Mouse (Mus musculus) R1 (cell line): Measurements from ENCODE around the gene Gfod1.

ENCODE experiments used
- DNase-seq: peaks from one replicate; pipeline ENCODE4 v3.0.0-alpha.2; 2018; ENCODE audit warnings: low read depth, low spot score

The Gfod1 gene

DNA sequence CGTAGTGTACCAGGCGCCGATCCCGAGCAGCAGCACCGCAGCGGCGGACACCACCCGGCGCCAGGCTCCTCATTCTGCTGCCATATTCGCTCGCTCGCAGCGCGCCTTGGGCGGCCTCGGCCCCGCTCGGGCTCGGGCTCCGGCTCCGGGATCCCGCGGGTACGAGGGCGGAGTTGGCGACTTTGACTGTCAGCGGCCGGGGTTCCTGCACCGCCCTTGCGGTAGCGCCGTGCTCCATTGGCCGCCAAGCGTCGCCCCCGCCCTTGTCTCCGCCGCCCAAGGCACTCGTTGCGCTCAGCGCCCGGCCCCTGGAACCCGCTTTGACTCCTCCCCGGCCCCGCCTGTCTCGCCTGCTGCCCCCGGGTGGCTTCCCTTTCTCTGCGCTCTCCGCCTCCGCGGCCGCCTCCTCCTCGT lies at the start of gene Gfod1:
Gfod1 (minus strand) TSS at position 155 of the 414 bp plus-strand sequence.
- DNase-seq: peak; percentile 95

DNA sequence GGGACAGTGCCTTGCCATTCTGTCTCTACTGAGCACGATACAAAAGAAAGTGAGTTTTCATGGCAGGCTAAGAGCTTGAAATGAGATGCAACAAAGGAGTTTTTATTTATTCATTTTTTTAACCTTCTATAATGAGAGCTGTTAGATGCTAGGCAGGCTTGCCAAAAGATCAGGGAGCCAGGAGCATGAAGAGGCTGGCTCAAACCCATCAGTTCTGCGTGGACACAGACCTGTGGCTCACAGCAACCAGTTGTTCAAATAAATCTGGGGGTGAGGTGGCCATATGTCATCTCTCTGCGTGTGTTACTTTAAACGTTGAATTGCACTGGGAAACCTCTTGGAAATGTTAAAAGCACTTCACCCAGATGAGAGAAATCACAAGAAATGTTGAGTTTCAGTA lies 49.4 kb upstream of the Gfod1 start:
- DNase-seq: no peak

DNA sequence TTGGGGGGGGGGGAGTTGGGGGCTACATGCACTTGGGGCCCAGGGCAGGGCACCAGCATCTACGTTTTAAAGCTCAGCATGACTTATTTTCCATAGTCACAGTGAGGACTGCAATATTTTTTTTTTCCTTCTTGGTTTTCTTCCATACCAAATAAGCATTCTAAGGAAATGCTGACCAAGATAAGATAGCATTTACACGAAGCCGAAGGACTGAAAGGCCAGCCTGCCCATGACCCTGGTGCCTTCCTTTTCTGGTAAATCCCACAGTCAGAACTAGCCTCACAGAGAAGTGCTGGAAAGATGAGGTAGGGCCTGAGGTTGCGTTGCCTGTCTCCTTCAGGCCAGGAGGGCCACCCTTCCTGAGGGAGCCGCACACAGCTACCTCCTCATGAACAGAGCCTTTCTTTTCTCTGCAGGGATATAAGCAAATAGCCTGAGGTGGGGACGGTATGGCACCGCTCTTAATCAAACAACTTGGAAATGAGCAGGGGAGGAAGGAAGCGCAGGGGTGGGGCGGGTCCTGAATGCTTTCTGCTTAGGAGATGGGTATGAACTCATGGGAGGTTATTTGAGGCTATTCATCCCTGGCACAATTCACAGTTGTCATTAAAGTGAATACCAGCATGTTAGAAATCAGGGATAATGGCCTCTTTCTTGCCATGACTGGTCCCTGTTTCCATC lies 46.7 kb upstream of the Gfod1 start:
- no peak for DNase-seq

DNA sequence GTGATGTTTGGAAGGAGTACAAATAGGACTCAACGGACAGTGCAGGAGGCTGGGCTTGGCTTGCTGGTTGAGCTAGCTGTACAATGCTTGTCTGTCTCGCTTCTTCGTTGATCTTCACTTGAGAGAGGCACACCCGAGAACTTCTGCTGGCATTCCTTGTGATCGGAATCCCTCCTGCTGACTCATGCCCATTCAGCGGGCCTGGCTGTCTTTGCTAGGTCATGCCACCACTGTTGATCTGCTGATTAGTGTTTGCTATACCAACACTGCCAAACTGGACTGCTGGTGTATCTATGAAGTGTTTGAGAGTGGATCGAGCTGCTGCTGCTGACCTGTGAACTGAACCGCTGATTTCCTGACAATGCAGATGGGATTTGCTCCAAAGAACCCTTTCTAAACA lies 45.4 kb upstream of the Gfod1 start:
- DNase-seq: no peak

DNA sequence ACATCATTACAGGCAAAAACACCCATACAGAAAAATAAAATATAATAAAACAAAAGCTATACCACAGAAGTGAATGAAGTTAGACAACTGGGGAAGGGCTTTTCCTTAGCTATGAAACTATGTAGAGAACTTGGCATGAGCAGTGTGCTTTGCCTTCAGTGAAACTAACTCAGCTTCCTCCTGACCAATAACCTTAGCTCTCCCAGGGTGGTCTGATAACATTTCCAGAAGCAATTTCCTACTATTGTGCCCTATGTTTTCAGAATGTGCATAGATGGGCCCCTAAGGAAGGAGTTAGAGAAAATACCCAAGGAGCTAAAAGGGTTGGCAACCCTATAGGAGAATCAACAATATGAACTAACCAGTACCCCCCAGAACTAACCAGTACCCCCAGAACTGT lies 42.9 kb upstream of the Gfod1 start:
- DNase-seq: no peak

DNA sequence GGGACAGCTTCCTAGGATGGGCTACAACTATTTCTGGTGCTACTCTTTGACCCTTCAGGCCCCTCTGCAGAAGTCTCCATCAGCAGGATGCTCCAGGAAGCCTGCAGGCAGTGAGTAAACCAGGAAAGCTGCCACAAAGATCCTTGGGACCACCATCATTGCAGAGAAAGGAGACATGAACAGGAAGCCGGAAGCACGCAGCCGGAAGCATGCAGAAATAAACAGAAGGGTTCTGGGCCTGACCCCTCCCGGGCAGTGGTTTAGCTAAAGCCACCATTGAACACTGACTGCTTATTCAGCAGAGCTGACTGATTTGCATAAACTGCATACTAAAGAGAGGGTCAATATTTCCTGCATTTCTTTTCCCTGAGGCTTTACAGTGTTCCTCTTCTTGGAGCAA lies 34.7 kb upstream of the Gfod1 start:
- no peak for DNase-seq

DNA sequence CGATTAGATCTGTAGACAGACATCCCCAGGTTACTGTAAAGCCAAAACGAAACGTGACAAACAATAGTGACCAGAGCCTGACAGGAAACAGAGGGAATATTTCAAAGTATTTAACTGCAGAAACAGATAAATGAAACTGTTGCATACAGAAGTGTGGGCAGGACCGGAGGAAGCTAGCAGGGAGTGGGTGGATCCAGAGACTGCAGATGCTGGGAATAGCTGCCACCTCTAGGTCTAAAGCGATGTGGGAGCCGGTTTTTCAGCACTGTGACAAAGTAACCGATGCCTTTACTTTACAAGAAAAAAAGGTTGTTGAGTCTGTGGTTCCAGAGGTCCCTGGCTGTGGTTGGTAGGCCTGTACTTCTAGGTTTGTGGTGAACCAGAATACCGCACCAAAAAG lies 34.0 kb upstream of the Gfod1 start:
- no peak for DNase-seq

DNA sequence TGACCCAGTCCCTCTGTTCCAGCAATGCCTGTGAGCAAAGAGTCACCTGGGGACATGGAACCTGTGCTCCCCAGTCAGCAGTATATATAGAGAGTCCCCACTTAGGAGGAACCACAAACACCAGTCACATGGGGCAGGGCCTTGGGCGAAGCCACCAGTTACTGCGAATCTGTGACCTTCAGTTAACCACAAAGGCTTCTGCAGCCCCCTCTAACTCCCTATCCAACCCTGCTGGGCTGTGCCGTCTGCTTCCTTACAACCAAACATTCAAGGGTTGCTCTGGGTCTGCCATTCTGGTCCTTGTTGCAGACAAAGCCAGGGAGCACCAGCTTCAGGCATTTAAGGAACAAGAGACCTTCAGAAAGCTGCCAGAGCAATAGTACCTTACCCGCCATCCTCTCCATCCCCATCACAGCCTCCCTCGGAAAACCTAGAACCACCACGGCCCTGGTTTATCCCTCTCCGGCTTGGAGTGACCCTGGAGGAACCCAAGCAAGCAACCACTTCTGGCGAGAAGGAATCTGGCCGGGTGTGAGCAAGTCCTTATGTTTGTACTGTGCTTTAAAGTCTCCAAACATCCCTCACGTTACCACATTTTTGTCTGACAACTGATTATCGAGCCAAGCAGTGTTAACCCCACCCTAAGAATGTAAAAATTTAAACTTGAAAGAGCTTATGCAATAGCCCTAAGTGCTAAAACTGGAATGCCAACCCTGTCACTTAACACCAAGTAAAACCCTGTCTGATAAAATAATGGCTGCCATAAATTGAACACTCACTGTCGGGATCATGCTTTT lies 32.7 kb upstream of the Gfod1 start:
- DNase-seq: no peak

DNA sequence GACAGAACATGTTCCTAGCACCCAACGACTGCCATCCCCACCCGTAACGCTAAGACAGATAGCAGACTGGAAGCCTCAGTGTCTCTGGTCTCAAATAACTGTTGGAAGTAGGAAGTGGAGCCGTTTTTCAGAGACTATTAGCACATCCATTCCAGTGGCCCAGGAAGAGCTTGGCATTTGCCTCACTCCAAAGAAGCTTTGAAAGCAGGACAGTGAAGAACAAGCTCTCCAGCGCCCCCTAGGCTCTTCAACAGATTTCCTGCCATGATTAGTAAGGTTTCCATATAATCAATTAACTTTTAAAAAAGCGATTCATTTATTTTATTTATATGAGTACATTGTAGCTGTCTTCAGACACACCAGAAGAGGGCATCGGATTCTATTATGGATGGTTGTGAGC lies 28.6 kb upstream of the Gfod1 start:
- peak; percentile 85 for DNase-seq

DNA sequence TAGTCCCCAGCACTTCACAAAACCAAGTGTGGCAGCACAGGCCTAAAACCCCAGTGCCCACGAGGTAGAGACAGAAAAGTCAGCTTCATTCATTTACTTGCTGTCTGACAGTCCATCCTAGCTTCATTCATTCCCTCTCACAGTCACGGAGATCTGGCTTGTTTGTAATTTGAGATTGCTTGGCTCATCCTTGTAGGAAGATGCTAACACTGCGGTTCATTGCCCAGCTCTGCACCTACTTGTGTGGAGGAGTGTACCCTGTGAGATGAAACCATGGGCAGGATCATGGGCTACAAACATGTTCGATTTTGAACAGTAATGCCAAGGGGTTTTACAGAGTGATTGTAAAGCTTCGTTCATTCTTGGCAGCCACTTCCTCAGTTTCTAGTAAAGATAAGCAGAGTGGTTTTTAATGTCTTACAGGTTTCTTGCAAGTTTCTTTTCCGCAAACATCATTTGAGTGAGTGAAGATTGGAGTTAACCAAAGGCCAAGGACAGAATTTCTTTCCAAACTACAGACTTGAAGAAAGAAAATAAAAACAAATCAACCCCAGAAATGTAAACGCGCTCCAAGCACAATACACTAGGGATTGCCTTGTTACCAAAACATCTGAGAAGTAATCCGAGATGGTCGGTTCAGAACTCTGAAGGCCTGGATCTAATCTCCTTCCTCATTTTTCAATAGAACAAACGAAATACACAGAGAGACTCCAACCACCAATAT lies 27.9 kb upstream of the Gfod1 start:
- no peak for DNase-seq

DNA sequence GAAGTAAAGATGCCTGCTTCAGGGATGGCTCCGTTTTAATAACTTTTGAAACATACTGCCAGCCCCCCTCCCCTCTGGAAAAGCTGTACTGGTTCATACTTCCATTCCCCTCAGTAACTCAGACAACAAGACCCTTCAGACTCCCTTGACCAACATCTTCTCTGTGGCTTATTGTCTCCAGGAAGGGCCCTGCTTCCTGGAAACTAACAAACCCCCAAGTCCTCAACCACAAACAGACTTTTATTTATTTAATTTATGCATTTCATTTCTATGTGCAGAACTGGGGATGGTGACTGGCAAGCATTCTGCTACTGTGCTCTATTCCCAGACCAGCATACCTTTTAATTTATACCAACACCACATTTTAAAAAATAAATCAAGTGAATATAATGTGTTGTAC lies 21.5 kb upstream of the Gfod1 start:
- DNase-seq: no peak

DNA sequence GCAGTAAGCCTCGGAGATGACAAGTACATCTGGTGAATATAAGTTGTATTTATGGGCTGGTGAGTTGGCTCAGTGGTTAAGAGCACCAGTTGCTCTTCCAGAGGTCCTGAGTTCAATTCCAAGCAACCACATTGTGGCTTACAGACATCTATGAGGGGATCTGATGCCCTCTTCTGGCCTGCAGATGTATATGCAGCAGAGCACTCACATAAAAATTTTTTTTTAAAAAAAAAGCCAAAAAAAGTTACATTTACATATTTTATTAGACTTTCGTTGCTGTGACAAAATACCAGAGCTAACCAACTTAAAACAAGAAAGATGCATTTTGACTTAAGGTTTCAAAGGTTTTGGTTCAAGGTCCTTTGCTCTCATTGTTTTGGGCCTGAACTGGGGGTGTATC lies 17.5 kb upstream of the Gfod1 start:
- DNase-seq: peak; percentile 34

DNA sequence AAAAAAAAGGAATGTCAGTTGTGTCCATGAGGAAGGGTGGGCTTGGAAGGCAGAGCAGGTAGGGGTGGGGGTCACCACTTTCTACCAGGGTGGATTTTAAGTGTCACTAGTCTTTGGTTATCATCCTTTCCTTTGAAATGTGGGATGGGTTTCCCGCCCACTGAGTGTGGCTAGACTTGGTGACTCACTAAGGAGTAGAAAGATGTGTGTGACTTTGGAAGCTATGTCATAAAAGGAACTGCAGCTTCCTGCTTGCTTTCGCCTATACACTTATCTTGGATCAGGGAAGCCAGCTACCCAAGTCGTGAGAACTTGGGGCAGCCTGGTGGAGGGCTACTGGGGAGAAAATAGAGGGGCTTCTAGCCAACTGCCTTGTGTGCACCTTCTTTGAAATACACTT lies 15.4 kb upstream of the Gfod1 start:
- DNase-seq: no peak

DNA sequence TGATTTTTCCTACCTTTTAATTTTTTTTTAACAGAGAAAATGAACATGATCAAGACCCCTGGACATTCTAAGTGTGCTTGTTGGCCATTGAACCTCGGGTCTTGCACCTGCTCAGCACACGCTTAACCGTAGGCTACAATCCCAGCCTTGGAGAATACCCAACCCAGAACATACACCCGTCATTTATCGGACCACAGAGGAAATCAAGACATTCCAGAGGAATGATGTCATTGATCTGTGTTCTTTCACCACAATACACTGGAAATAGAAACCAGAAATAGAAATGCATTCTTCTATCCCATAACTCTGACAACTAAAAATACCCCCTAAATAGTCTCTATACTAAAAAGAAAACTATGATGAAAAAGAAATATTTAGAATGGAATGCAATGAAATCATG lies 13.4 kb upstream of the Gfod1 start:
- peak; percentile 44 for DNase-seq

DNA sequence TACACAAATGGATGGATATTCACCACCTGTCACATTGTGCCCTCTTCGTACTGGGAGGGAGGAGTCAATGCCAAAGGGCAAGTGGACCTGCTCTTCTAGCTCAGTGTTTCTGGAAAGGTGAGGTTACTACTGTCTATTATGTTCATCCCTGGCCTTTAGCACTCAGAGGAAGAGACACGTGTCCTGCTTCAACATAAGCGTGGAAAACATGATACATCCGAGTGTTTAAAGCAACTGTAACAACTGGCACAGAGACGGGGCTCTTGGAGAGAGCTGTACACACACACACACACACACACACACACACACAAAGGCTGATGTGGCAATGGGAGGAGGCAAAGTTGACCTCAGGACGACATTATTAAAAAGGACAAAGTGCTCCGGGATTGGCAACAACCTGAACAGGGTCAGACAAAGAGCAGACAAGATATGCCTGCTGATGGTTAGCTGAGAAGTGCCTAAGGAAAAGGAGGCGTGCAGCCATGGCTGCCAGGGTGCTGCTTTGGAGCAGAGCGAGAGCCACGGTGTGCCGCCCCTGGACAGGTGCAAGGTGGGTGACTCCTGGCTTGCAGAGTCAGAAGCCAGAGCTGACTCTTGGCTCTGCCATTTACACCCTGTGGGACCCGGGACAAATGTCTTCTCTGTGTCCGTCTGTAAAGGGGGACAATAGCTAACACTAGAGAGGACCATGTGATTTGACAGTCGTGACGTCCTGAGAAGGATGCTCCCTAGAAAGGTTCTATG lies 1.4 kb upstream of the Gfod1 start:
- no peak for DNase-seq

DNA sequence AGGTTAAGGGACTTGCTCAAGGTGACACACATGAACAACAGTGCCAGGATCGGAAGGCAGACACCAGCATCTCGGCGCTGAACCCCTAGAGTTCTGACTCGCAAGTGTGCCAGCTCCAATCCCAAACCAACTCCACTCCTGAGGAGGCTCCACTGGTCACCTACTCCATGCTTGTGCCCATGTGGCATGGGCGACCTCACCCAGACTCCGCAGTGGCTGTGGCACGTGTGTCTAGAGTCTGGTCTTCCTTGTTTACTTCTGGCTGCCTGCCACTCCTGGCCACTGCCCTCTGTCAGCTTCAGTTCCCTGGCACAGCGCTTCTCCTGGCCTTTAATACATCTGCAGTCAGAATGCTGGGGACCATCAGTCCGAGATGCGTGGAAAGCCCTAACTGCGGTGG lies 728 bp upstream of the Gfod1 start:
- DNase-seq: no peak

DNA sequence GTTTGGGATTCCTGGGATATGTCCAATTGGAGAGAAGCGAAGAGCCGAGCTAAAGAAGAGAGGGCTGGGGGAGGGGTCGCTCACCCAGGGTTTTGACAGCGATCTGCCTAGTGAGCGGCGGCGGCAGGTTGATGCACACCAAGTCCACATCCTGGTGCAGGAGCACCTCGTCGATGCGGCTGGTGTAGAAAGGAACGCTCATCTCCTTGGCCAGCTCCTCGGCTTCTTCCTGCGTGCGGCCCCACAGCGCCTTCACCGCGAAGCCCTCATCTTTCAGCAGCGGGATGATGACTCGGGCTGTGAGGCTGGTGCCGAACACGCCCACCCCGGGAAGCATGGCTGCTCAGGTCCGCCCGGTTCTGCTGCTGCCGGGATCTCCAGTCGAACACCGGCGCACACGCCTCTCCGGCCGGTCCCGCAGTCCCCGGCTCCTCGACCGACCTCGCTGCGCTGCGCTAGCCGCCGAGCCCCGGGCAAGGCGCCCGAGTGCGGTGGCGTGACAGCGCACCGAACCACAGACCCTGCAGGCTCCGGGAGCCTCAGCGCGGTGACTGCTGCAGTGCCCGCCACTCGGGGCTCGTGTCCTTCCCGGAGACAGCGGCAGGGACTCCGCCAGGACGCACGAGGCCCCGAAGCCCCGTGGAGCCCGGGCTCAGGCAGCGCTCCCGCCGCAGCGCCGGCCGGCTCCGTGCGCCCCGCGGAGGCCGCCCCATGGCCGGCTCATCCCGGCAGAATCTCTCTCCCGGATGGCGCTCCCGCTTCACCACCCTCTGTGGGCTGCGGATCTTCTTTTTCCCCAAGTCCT lies 609 bp downstream of the Gfod1 start:
- DNase-seq: peak; percentile 63

DNA sequence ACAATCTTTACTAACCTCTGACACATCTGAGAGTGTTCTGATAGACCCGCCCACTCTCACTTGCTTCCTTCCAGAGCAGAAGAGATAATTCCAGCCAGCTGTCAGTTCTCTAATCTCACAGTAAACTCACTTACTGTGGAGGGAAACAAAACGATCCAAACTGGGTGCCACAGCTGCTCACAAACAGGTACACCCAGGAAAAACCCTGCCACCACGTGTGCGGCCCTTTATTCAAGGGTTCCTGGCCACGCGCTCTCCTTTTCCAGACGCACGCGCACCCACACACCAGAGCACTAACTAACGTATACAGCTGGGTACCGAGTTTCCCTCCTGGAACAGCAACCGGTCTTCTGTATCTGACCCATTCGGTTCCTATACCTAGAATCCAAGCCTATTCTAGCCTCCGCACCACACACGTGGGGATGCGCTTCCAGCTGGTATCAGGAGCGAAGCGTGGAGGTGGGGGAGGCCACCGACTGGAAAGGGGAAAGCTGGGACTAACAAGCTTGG lies 1.3 kb downstream of the Gfod1 start:
- no peak for DNase-seq

DNA sequence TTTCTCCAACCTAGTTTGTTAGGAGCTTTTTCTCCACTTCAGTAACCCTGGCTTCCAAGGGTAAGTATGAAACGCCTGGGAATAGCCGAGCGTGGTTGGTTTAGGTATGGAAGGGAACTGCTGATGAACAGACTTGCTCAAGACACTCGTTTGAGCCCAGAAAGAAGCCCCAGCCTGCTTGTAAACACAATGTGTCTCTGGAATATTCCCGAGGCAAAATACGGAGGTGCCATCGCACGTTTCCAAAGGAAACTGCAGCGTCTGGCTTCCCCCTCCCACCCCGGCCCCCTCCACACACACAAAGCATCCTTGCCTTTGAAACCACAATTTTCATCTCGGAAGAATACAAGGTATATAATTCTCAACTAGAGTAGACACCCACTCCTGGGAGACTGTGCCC lies 1.7 kb downstream of the Gfod1 start:
- DNase-seq: no peak

DNA sequence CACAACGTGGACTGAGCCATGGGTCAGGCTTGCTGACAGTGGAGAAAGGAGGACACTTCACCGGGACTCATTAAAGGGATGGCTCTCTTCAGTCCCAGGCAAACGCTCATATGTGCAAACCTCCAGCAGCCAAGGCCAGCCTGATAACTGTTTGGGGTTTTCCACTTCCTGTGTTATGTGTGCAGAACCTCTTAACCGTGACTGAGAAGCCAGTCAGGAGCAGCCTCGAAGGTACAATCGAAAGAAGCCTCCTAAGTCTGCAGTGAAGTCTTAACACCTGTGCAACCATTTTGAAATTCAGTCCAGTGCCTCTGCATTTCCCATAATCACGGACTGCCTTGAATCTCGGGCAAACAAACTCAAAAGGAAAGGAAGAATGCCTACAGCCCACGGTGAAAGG lies 3.1 kb downstream of the Gfod1 start:
- no peak for DNase-seq

DNA sequence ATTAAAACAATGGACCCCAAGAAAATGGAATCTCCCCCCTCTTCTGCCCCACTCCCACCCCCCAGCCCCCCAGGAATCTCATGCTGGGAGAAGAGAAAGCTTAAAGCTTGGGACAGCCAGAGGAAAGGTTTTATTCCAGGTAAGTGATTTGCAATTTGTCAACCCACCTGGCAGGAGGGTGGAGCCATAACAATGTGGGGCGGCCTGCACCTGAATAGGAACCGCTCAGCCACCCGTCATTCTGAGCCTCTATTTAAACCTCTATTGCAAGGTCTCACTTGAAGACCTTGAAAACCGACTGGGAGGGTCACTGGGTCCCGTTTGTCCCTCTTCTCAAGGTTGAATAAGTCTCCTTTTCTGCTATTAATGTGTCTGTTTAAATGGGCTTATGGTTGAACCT lies 3.6 kb downstream of the Gfod1 start:
- DNase-seq: peak; percentile 55
